Mouse (Mus musculus): ENCODE data around the gene Whamm. TPM values are rescaled to one million over a fixed set of nuclear protein-coding genes. Genes with fewer than 3 reads are reported as not detected.

Whamm gene
- polyA plus RNA-seq, 1 experiment from 2014 or later = 5.2 TPM

DNA sequence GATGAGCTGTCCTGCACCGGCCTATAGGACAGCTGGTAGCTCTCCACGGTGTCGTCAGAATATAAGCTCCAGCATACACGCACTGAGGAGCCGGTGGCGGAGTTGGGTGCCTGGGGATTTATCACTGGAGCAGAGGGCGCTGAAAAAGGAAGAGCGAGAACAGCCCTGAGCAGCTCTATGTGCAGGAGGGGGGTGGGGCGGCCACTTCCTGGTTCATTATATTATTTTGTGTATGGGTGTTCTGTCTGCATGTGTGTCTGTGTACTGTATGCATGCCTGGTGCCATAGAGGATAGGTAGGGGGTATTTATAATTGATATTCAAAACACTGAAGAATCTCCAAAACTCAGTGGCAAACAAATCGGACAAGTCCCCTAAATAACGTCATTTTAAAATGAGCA is 22.2 kb upstream of the Whamm start:
- no peaks in the 10 kb centered on the region for H3K9me3 ChIP-seq (replicated peaks)
- no peaks in the 10 kb centered on the region for H3K36me3 ChIP-seq (replicated peaks)
- H3K9ac ChIP-seq = no peak overlapping the region
- WGBS (ENCODE audit: insufficient replicate concordance) = 61% methylated on average over 11 of the region's 11 CpGs
- ATAC-seq (ENCODE audit: insufficient read depth) = no peak
- no peak overlapping the region for H3K27ac ChIP-seq (replicated peaks)
- no peaks in the 10 kb centered on the region for H3K4me1 ChIP-seq (replicated peaks)
- H3K4me2 ChIP-seq = no peak overlapping the region
- H3K27me3 ChIP-seq = no peaks in the 10 kb centered on the region
- H3K4me3 ChIP-seq (replicated peaks) = no peak overlapping the region

DNA sequence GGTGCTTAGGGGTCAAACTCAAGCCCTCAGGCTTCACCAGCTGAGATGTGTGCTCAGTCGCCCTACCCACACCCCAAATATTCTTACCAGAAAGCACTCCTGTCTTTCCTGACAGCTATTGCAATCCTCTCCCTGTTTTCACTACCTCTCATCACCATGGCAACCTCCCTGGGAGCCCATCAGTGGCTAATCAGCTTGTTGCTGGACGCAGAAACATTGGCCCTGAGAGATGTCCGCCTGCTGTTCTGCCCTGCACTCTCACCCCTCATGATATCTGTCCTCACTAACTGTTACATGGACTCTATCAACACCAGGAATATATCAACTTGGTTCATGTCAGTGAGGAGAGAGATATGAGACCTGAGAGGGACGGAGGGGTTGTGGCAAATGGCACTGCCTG is 17.5 kb upstream of the Whamm start:
- Histone ChIP-seq H3K4me3 (replicated peaks) (no peak overlapping the region), H3K4me2 (no peak overlapping the region), H3K27ac (replicated peaks) (no peak overlapping the region), H3K36me3 (replicated peaks) (no peaks in the 10 kb centered on the region), H3K27me3 (peaks cover 6% of the 10 kb centered on the region; the same call in 1 of the 2 replicates), H3K9ac (no peak overlapping the region), H3K4me1 (replicated peaks) (no peaks in the 10 kb centered on the region), H3K9me3 (replicated peaks) (no peaks in the 10 kb centered on the region)
- 52% methylated on average over 4 of the region's 4 CpGs for WGBS (ENCODE audit: insufficient replicate concordance)
- ATAC-seq (ENCODE audit: insufficient read depth) = no peak

DNA sequence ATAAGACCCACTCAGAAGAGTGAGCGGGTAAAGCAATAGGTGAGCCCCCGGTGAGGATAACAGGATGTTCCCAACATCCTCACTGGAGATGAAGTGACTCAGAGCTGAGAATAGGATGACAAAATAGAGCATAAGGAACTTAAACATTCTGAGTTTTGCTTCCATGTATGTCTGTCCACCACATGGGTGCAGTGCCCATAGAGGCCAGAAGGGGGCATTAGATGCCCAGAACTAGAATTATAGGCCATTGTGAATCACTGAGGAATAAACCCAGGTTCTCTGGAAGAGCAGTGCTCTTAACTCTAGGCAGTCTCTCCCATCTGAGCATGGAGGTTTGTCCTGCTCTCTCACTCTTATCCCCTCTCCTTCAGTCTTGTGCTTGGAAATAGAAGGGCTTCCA is 16.7 kb upstream of the Whamm start:
- no peak for ATAC-seq (ENCODE audit: insufficient read depth)
- H3K9ac ChIP-seq = no peak overlapping the region
- WGBS (ENCODE audit: insufficient replicate concordance) = 50% methylated on average over 2 of the region's 2 CpGs

DNA sequence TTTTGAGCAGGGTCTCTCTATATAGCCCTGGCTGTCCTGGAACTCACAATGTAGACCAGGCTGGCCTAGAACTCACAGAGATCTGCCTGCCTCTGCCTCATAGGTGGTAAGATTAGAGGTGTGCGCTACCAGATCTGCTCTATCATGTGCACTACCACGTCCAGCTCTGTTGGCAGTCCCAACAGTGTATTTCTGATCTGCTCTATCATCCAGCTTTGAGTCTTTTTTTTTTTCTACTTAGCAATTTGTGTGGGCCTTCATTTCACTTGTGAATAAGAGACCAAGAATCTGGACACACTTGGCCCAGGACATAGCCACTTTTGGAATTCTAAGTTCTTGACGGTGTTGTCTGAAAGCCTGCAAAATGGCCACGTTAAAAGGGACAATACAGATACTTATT is 14.2 kb upstream of the Whamm start:
- peaks cover 6% of the 10 kb centered on the region; the same call in 1 of the 2 replicates for H3K27me3 ChIP-seq
- H3K4me1 ChIP-seq (replicated peaks) = no peaks in the 10 kb centered on the region
- H3K36me3 ChIP-seq (replicated peaks) = no peaks in the 10 kb centered on the region
- ATAC-seq (ENCODE audit: insufficient read depth) = no peak
- H3K4me2 ChIP-seq = no peak overlapping the region
- no peaks in the 10 kb centered on the region for H3K9me3 ChIP-seq (replicated peaks)
- 69% methylated on average over 4 of the region's 4 CpGs for WGBS (ENCODE audit: insufficient replicate concordance)
- H3K4me3 ChIP-seq (replicated peaks) = no peak overlapping the region
- no peak overlapping the region for H3K9ac ChIP-seq
- no peak overlapping the region for H3K27ac ChIP-seq (replicated peaks)

More for the DNA sequence above, 16.7 kb upstream of the Whamm start:
- Histone ChIP-seq H3K36me3 (replicated peaks) (no peaks in the 10 kb centered on the region), H3K4me1 (replicated peaks) (no peaks in the 10 kb centered on the region), H3K9me3 (replicated peaks) (no peaks in the 10 kb centered on the region), H3K27me3 (peaks cover 6% of the 10 kb centered on the region; the same call in 1 of the 2 replicates), H3K27ac (replicated peaks) (no peak overlapping the region), H3K4me2 (no peak overlapping the region), H3K4me3 (replicated peaks) (no peak overlapping the region)

DNA sequence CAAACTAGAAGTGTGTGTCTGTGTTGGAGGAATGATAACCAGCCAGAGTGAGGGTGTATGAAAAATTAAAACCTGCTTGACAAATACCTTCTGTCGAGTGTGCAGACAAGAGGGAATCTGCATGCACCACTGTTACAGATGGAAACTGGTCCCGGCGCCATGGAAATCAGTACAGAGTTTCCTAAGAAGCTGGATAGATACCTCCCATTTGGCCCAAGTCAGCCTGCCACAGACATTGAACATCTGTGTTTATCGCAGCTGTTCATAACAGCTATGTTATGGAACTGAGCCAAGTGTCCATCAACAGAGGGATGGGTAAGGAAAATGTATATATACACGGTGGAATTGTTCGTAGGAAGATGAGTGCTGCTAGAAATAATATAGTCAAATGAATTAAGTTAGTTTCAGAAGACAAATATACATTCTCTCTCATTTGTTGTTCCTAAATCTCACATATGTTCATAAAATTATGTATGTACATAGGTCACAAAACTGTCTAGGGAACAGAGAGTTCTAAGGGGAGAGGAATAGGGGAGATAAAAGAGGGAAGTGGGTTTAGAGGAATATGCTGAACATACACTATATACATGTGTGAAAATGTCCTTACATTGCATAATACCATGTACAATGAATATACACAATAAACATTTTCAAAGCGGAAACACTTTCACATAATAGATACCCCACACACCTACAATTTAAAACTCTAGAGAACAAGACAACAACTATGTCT is 13.6 kb upstream of the Whamm start:
- H3K36me3 ChIP-seq (replicated peaks) = no peaks in the 10 kb centered on the region
- no peak for ATAC-seq (ENCODE audit: insufficient read depth)
- no peak overlapping the region for H3K9ac ChIP-seq
- H3K27me3 ChIP-seq = peaks cover 6% of the 10 kb centered on the region; the same call in 1 of the 2 replicates
- no peaks in the 10 kb centered on the region for H3K9me3 ChIP-seq (replicated peaks)
- no peaks in the 10 kb centered on the region for H3K4me1 ChIP-seq (replicated peaks)
- no peak overlapping the region for H3K4me3 ChIP-seq (replicated peaks)
- H3K27ac ChIP-seq (replicated peaks) = no peak overlapping the region
- 60% methylated on average over 7 of the region's 7 CpGs for WGBS (ENCODE audit: insufficient replicate concordance)
- H3K4me2 ChIP-seq = no peak overlapping the region

DNA sequence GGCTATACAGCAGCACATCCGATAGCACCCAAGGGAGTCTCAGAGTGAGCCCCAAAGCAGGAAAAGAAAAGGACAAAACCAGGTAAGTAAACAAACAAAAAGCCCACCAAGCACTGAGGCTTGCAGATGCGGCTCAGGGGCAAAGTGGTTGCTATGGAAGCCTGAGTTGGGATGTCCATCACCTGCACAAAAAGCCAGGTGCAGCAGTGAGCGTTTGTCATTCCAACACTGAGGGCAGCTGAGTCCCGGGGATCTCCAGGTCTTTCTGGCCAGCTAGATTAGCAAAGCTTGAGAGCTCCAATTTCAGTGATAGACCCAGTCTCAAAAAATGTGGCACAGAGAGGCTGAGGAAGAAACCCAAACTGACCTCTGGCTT is 13.1 kb upstream of the Whamm start:
- H3K36me3 ChIP-seq (replicated peaks) = no peaks in the 10 kb centered on the region
- peaks cover 6% of the 10 kb centered on the region; the same call in 1 of the 2 replicates for H3K27me3 ChIP-seq
- no peak overlapping the region for H3K4me2 ChIP-seq
- H3K9ac ChIP-seq = no peak overlapping the region
- H3K9me3 ChIP-seq (replicated peaks) = no peaks in the 10 kb centered on the region
- no peaks in the 10 kb centered on the region for H3K4me1 ChIP-seq (replicated peaks)
- no peak overlapping the region for H3K4me3 ChIP-seq (replicated peaks)
- no peak for ATAC-seq (ENCODE audit: insufficient read depth)
- H3K27ac ChIP-seq (replicated peaks) = no peak overlapping the region
- 53% methylated on average over 4 of the region's 4 CpGs for WGBS (ENCODE audit: insufficient replicate concordance)

DNA sequence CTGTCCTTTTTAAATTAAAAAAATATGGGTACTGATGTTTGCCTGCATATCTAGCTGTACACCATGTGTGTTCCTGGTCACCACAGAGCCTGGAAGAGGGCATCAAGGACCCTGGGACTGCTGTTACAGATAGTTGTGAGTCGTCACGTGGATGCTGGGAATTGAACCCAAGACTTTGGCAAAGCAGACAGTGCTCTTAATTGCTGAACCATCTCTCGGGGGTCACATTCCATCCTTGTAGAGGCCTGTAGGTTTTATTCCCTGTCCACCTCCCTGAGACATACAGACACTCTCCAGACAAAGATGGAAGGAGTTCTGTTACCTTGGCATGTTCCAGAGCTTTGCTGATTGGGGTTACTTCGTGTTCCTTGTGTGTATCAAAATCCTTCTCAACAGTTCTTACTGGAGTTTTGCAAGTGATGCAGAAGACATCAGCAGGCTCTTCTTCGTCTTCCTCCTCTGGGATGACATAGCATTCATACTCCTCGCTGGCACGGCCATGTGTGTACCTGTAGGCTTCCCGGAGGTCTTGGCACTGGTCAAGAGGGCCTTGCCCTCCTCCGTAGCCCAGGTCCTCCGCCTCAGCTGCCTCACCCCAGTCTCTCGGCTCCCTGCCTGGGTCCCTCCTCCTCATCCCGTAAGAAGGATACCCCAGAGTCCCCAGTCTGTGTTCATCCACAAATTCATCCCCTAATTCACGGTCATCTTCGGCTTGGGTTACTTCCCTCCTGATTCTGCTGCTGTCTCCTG is 11.7 kb upstream of the Whamm start:
- Histone ChIP-seq H3K9ac (no peak overlapping the region), H3K4me3 (replicated peaks) (no peak overlapping the region), H3K36me3 (replicated peaks) (no peaks in the 10 kb centered on the region), H3K9me3 (replicated peaks) (no peaks in the 10 kb centered on the region), H3K27ac (replicated peaks) (no peak overlapping the region), H3K4me2 (no peak overlapping the region), H3K4me1 (replicated peaks) (no peaks in the 10 kb centered on the region), H3K27me3 (peaks cover 6% of the 10 kb centered on the region; the same call in 1 of the 2 replicates)
- ATAC-seq (ENCODE audit: insufficient read depth) = no peak
- 61% methylated on average over 14 of the region's 14 CpGs for WGBS (ENCODE audit: insufficient replicate concordance)

DNA sequence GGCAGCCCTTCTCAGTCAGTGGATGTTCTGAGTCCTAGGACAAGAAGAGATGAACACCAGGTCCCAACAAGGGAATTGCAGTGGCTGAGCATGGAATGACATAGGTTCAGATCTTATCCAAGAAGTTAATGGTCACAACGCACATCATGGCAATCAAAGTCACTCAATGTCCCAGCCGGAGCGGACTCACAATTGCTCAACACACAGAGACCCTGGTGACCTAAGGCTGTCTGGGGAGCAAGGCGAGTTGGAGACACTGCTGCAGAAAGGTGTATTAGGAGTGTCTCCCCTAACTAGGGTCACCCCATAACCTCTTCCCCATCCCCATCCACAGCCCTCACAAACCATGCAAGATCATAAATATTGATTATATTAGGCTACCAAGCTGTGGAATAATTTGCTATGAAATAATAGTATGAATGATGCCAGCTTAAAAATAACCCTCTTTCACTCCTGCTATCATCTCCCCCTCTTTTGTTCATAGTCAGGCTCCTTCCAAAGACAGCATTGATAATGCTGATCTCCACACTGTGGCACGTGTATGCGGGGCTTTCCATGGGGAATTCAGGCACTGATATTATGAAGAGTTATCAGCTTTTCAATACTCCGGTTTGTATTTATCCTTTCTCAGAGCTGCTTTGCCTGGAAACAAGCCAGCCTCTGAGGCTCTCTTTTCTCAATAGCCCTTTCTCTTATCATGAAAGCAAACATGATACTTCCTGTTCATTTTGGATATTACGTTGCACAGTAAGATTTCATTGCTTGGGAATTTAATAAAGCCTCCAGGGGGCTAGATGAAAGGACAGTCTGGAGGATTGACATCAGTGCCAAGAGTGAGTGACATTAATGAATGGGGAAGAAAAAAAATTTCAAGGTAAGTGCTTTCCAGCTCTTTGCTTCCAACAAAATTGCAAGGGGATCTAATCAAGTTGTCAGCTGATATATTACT is 10.7 kb upstream of the Whamm start:
- ATAC-seq (ENCODE audit: insufficient read depth) = no peak
- Histone ChIP-seq H3K27me3 (peaks cover 6% of the 10 kb centered on the region; the same call in 1 of the 2 replicates), H3K4me2 (no peak overlapping the region), H3K9me3 (replicated peaks) (no peaks in the 10 kb centered on the region), H3K9ac (no peak overlapping the region), H3K36me3 (replicated peaks) (no peaks in the 10 kb centered on the region), H3K4me1 (replicated peaks) (no peaks in the 10 kb centered on the region), H3K27ac (replicated peaks) (no peak overlapping the region), H3K4me3 (replicated peaks) (no peak overlapping the region)
- WGBS (ENCODE audit: insufficient replicate concordance) = 60% methylated on average over 8 of the region's 8 CpGs

DNA sequence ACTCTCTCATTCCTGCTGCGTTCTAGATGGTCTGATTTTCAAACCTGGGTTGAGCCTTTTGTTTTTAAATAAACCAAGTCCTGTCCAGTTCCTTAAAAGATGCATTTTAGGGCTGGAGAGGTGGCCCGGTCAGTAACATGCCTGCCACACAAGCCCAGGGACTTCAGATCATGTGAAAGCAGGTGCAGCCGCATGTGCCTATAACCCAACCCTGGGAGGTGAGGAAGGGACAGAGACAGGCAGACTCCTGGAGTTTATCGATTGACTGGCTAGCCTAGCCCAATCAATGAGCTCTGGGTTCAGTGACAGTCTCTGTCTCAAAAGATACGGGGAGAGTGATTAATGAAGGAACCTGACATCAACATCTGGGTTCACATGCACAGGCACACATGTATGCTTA is 9.9 kb upstream of the Whamm start:
- Histone ChIP-seq H3K9ac (no peak overlapping the region), H3K4me1 (replicated peaks) (no peaks in the 10 kb centered on the region), H3K4me2 (no peak overlapping the region), H3K36me3 (replicated peaks) (no peaks in the 10 kb centered on the region), H3K4me3 (replicated peaks) (no peak overlapping the region), H3K9me3 (replicated peaks) (no peaks in the 10 kb centered on the region), H3K27me3 (peaks cover 11% of the 10 kb centered on the region; the same call in 1 of the 2 replicates), H3K27ac (replicated peaks) (no peak overlapping the region)
- 66% methylated on average over 5 of the region's 5 CpGs for WGBS (ENCODE audit: insufficient replicate concordance)
- no peak for ATAC-seq (ENCODE audit: insufficient read depth)

DNA sequence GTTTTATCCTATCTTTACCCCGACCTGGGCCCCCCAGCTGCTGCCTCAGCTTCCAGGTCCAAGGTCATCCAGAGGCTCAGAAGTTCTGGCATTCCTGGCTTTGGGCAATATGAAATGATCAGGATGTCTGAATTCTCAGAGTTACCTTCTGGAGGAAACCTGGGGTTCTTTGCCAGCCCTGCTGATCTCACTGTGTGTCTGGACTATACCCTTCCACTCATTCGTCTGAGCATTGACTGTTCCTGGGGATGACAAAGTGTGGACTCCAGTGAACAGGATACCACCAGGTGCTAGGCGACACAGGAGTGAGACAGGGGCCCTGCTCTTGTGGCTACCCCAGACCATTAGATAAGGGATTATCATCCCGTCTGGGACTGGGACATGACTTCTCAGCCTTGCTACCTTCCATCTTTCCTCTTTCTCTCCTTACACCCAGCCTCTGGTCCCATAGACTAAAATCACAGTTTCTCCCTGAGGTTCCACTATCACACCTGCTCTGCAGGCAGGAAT is 7.5 kb upstream of the Whamm start:
- Histone ChIP-seq H3K27me3 (0 out of 2 replicates have a peak, but pooled peaks cover 4% of the 10 kb centered on the region), H3K4me2 (no peak overlapping the region), H3K9me3 (replicated peaks) (no peaks in the 10 kb centered on the region), H3K9ac (no peak overlapping the region), H3K36me3 (replicated peaks) (no peaks in the 10 kb centered on the region), H3K27ac (replicated peaks) (no peak overlapping the region), H3K4me1 (replicated peaks) (no peaks in the 10 kb centered on the region), H3K4me3 (replicated peaks) (no peak overlapping the region)
- no peak for ATAC-seq (ENCODE audit: insufficient read depth)
- whole genome bisulfite sequencing (ENCODE audit: insufficient replicate concordance) = 50% methylated on average over 4 of the region's 4 CpGs
